Mouse (Mus musculus) heart, embryonic 13.5 days (tissue): ENCODE measurements around the gene Guca1b. TPM values are rescaled to one million over a fixed set of nuclear protein-coding genes. Genes with fewer than 3 reads are reported as not detected.
A peak's percentile ranks its signal among the peaks of the same experiment; 100 is the strongest.

Experiments
- ATAC-seq: fragments of 200-750 bp; cut with Nextera tagmentation; 2 replicates; pipeline ENCODE4 v1.8.0; 2017; ENCODE audit warnings: moderate TSS enrichment; ENCODE audit not compliant: insufficient number of reproducible peaks, low FRiP score, low TSS enrichment; ENCODE audit errors: extremely low read depth
- H3K27ac ChIP-seq: fragments of 300-500 bp; sonication (generic); replicated peaks from 2 replicates; pipeline ENCODE4 v1.5.1; 2015; ENCODE audit warnings: moderate library complexity, mild to moderate bottlenecking, inconsistent platforms
- H3K27me3 ChIP-seq: fragments of 300-500 bp; sonication (generic); replicated peaks from 2 replicates; pipeline ENCODE4 v1.6.1; 2015; ENCODE audit warnings: mild to moderate bottlenecking, inconsistent platforms
- H3K36me3 ChIP-seq: fragments of 300-500 bp; sonication (generic); 2 replicates; pipeline ENCODE4 v1.6.1; 2015; ENCODE audit warnings: mild to moderate bottlenecking, inconsistent platforms
- H3K4me1 ChIP-seq: fragments of 300-500 bp; sonication (generic); 2 replicates; pipeline ENCODE4 v1.6.1; 2015; ENCODE audit warnings: inconsistent platforms
- H3K4me2 ChIP-seq: fragments of 300-500 bp; sonication (generic); 2 replicates; pipeline ENCODE4 v1.6.1; 2015; ENCODE audit warnings: inconsistent platforms, mild to moderate bottlenecking, moderate library complexity
- H3K4me3 ChIP-seq: fragments of 300-500 bp; sonication (generic); 2 replicates; pipeline ENCODE4 v1.5.1; 2015; ENCODE audit warnings: moderate library complexity, mild to moderate bottlenecking, inconsistent platforms
- H3K9ac ChIP-seq: fragments of 300-500 bp; sonication (generic); 2 replicates; pipeline ENCODE4 v1.6.1; 2015; ENCODE audit warnings: inconsistent platforms, mild to moderate bottlenecking, moderate library complexity
- H3K9me3 ChIP-seq: fragments of 300-500 bp; sonication (generic); 2 replicates; pipeline ENCODE4 v1.6.1; 2016; ENCODE audit warnings: inconsistent platforms
- WGBS: fragments of 180-500 bp; shearing (Covaris S2); methylation state at CpG from one replicate; pipeline ENCODE4 v1.1.7; 2015; ENCODE audit warnings: mixed read lengths; 5-methylcytosine and 5-hydroxymethylcytosine counted together
- polyA plus RNA-seq: library from polyadenylated mRNA; unstranded; fragments of >200 nt; fragmentation: Nextera tagmentation; extraction: Ambion mirVana; gene quantifications from 2 replicates; pipeline ENCODE4 v1.2.1, GENCODE M21; 2015

Gene Guca1b
- polyA plus RNA-seq, 1 experiment from 2014 or later = 1.4 TPM

- 0 out of 2 replicates have a peak, but pooled peaks cover 4% of the 10 kb centered on the region for H3K27me3 ChIP-seq
- 77% methylated on average over 11 of the region's 11 CpGs for WGBS
- H3K4me1 ChIP-seq = no peaks in the 10 kb centered on the region
- H3K4me2 ChIP-seq = no peak overlapping the region
- no peak for ATAC-seq
- no peak overlapping the region for H3K9ac ChIP-seq
- H3K4me3 ChIP-seq = no peak overlapping the region
- peaks cover 57% of the 10 kb centered on the region for H3K36me3 ChIP-seq
- H3K9me3 ChIP-seq = 0 out of 2 replicates have a peak, but pooled peaks cover 7% of the 10 kb centered on the region
- no peak overlapping the region for H3K27ac ChIP-seq
Measured at GRCm38 (mm10) chr17:47381917-47382316, 3.3 kb upstream of the Guca1b start.

- no peak overlapping the region for H3K27ac ChIP-seq
- WGBS = 89% methylated on average over 4 of the region's 4 CpGs
- H3K27me3 ChIP-seq = 0 out of 2 replicates have a peak, but pooled peaks cover 4% of the 10 kb centered on the region
- 0 out of 2 replicates have a peak, but pooled peaks cover 7% of the 10 kb centered on the region for H3K9me3 ChIP-seq
- H3K4me1 ChIP-seq = no peaks in the 10 kb centered on the region
- H3K36me3 ChIP-seq = peaks cover 44% of the 10 kb centered on the region
- no peak for ATAC-seq
- no peak overlapping the region for H3K4me3 ChIP-seq
- H3K9ac ChIP-seq = no peak overlapping the region
- no peak overlapping the region for H3K4me2 ChIP-seq
Measured at GRCm38 (mm10) chr17:47383266-47383665, 1.9 kb upstream of the Guca1b start.

DNA sequence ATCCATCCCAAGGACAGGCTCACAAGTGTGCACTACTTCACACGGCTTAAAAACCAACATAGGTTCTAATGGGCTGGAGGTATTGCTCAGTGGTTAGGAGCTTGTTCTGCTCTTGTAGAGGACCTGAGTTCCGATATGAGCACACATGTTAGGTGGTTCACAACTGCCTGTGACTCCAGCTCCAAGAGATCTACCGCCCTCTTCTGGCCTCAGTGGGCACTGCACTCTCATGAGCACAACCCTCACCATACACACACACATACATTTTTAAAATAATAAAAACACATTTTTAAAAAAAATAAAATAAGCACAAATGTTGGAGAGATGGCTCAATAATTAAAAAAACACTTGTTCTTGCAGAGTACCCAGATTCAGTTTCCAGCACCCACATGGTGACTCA, 1.1 kb upstream of the Guca1b start:
- H3K4me3 ChIP-seq = no peak overlapping the region
- no peak overlapping the region for H3K9ac ChIP-seq
- WGBS = 89% methylated on average over 3 of the region's 3 CpGs
- H3K36me3 ChIP-seq = peaks cover 36% of the 10 kb centered on the region
- 0 out of 2 replicates have a peak, but pooled peaks cover 7% of the 10 kb centered on the region for H3K9me3 ChIP-seq
- 0 out of 2 replicates have a peak, but pooled peaks cover 4% of the 10 kb centered on the region for H3K27me3 ChIP-seq
- H3K27ac ChIP-seq = no peak overlapping the region
- H3K4me1 ChIP-seq = no peaks in the 10 kb centered on the region
- H3K4me2 ChIP-seq = no peak overlapping the region
- no peak for ATAC-seq

- Histone ChIP-seq H3K27me3 (peaks cover 6% of the 10 kb centered on the region; the same call in 1 of the 2 replicates), H3K36me3 (peaks cover 10% of the 10 kb centered on the region), H3K9ac (no peak overlapping the region), H3K4me2 (no peak overlapping the region), H3K9me3 (0 out of 2 replicates have a peak, but pooled peaks cover 7% of the 10 kb centered on the region), H3K4me3 (no peak overlapping the region), H3K4me1 (no peaks in the 10 kb centered on the region), H3K27ac (no peak overlapping the region)
- 63% methylated on average over 4 of the region's 4 CpGs for WGBS
- no peak for ATAC-seq
Measured at GRCm38 (mm10) chr17:47386649-47387048, 1.5 kb downstream of the Guca1b start.

DNA sequence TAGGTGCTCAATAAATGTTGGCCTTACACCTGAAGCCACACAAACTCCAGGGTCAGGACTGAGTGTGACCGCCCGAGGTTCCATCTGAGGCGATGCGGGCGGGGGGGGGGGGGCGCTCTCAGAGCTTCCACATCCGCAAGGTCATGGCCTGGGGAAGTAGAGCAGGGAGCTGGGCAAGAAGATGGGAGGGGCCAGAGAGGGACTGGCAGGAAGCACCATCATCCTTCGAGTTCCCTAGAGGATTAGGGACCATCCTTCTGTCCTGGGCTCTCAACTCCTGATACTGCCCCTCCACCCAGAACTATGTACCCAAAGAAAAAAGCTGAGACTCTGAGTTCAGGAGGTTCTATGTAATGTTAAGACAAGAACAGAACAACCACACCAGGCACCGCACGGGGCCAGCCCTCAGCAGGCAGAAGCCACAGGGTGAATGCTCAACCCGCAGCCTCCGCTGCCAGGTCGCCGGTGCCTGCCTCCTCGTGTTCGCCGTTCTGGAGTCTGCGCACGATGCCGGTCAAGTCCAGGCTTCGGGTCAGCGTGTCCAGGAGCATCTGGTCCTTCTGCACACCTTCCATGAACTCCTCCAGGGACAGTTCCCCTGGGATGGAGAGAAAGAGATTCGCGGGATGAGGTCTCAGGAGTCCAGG, 9.2 kb downstream of the Guca1b start:
- H3K4me2 ChIP-seq = peak overlapping the region; percentile 65
- peaks cover 58% of the 10 kb centered on the region for H3K27me3 ChIP-seq
- H3K9ac ChIP-seq = peak overlapping the region; percentile 70
- H3K36me3 ChIP-seq = no peaks in the 10 kb centered on the region
- WGBS = 19% methylated on average over 24 of the region's 24 CpGs
- ATAC-seq = no peak
- no peak overlapping the region for H3K27ac ChIP-seq
- H3K9me3 ChIP-seq = no peaks in the 10 kb centered on the region
- peak overlapping the region; percentile 38 for H3K4me3 ChIP-seq
- peaks cover 12% of the 10 kb centered on the region for H3K4me1 ChIP-seq

- peak overlapping the region; percentile 70 for H3K9ac ChIP-seq
- H3K36me3 ChIP-seq = no peaks in the 10 kb centered on the region
- ATAC-seq = no peak
- peak overlapping the region; percentile 65 for H3K4me2 ChIP-seq
- H3K4me1 ChIP-seq = peaks cover 12% of the 10 kb centered on the region
- no peaks in the 10 kb centered on the region for H3K9me3 ChIP-seq
- H3K4me3 ChIP-seq = peak overlapping the region; percentile 38
- WGBS = 2% methylated on average over 20 of the region's 20 CpGs
- no peak overlapping the region for H3K27ac ChIP-seq
- H3K27me3 ChIP-seq = peaks cover 68% of the 10 kb centered on the region
Measured at GRCm38 (mm10) chr17:47395376-47395913, 10.3 kb downstream of the Guca1b start.

GRCm38 (mm10) chr17:47399091-47399490, 13.9 kb downstream of the Guca1b start:
- H3K4me3 ChIP-seq = no peak overlapping the region
- no peaks in the 10 kb centered on the region for H3K36me3 ChIP-seq
- no peak for ATAC-seq
- H3K27ac ChIP-seq = no peak overlapping the region
- H3K9ac ChIP-seq = no peak overlapping the region
- 71% methylated on average over 8 of the region's 8 CpGs for WGBS
- peaks cover 61% of the 10 kb centered on the region for H3K27me3 ChIP-seq
- H3K4me1 ChIP-seq = peaks cover 12% of the 10 kb centered on the region
- H3K9me3 ChIP-seq = no peaks in the 10 kb centered on the region
- H3K4me2 ChIP-seq = no peak overlapping the region

DNA sequence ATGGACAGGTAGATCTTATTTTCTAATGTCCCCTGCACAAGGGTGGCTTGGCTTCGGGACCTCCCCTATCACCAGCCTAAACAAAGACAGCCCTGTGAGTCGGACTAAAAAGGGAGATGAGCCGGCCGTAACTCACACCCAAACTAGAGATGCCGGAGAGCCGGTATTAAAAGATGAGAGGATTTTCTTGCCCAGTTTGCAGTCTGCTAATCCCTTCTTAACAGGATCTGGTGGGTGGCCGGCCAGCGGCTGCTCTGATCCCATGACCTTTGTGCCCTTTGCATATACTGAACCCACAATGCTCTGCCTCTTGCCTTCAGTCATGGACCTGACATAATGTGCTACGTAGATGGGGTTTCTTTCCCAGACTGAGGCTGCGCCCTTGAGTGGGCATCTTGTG, 15.3 kb downstream of the Guca1b start, which contains the start of gene Guca1a:
Guca1a (minus strand) TSS at position 134 of the 400 bp plus-strand sequence.
- ATAC-seq = no peak
- H3K4me2 ChIP-seq = no peak within 1 kb of the TSS
- 59% methylated on average over 10 of the region's 10 CpGs for WGBS
- no peak within 1 kb of the TSS for H3K27ac ChIP-seq
- no peak within 1 kb of the TSS for H3K9ac ChIP-seq
- H3K27me3 ChIP-seq = peaks cover 61% of the 10 kb centered on the region
- H3K4me1 ChIP-seq = peaks cover 4% of the 10 kb centered on the region; the same call in 1 of the 2 replicates
- no peaks in the 10 kb centered on the region for H3K9me3 ChIP-seq
- H3K4me3 ChIP-seq = no peak within 1 kb of the TSS
- no peaks in the 10 kb centered on the region for H3K36me3 ChIP-seq

DNA sequence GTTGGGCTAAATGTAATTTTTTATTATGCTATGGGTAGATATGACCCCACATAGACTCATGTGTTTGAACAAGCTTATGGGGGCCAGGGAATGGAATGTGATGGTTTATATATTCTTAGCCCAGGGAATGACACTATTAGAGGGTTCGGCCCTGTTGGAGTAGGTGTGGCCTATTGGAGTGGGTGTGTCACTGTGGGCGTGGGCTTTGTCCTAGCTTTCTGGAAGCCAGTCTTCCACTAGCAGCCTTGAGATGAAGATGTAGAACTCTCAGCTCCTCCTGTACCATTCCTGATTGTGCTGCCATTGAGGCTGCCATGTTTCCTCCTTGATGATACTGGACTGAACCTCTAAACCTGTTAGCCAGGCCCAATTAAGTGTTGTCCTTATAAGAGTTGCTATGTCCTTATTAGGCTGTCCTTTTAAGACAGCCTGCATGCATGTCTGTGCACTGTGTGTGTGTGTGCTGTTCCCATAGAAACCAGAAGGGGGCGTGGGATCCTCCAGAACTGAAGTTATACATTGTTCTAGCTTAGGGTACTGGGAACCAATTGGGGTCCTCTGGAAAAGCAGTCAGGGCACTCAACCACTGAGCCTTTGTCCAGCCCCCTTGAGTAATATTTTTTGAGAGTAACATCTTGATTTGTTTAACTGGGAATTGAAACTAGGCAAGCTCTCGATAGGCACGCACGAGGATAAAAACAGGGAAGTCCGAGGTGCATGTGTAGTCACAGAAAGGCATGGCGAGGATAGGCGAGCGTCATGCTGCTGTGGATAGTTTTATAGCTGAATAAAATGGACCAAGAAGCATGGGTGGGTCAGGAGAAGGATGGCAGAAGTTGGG, 22.7 kb downstream of the Guca1b start:
- 59% methylated on average over 10 of the region's 10 CpGs for WGBS
- Histone ChIP-seq H3K4me2 (no peak overlapping the region), H3K27me3 (peaks cover 82% of the 10 kb centered on the region), H3K36me3 (no peaks in the 10 kb centered on the region), H3K27ac (no peak overlapping the region), H3K9ac (no peak overlapping the region), H3K9me3 (no peaks in the 10 kb centered on the region), H3K4me1 (no peaks in the 10 kb centered on the region), H3K4me3 (no peak overlapping the region)
- no peak for ATAC-seq

GRCm38 (mm10) chr17:47408558-47408898, 23.3 kb downstream of the Guca1b start:
- H3K27me3 ChIP-seq = peaks cover 83% of the 10 kb centered on the region

More at GRCm38 (mm10) chr17:47408558-47408898, 23.3 kb downstream of the Guca1b start:
- Histone ChIP-seq H3K9ac (no peak overlapping the region), H3K4me2 (no peak overlapping the region), H3K36me3 (no peaks in the 10 kb centered on the region), H3K27ac (no peak overlapping the region), H3K9me3 (no peaks in the 10 kb centered on the region), H3K4me1 (no peaks in the 10 kb centered on the region), H3K4me3 (no peak overlapping the region)
- no peak for ATAC-seq
- WGBS = 27% methylated on average over 8 of the region's 8 CpGs
